Comparison of ENCODE assay signal across 16 mouse cellular contexts in the genomic region with DNA sequence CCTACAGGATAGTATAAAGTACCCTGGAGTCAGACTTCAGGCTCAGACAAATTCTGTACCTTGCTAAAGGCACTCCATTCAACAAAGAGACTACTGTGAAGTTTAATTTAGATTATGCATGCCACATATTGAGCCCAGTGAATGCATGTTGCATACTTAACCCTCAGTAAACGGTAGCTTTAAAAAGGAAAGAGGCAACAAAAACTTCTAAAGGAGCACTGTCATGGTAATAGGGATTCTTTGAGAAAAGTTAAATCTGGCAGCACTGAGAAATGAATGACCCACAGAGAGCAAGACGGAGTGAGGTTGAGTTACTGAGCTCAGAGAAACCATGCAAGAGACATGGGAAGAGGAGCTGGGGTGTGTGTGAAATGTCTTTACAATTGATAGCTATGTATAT. TPM values are rescaled to one million over a fixed set of nuclear protein-coding genes. Genes with fewer than 3 reads are reported as not detected.
DNase-seq lines count a peak whose midpoint lies in the region; ATAC-seq lines count a peak whose summit lies in the region.
"Had no signal": no experiment of that assay in that cellular context is flagged by ENCODE, and none has a peak within 500 bp of the region (broad histone marks: within the 10 kb centered on the region; RNA-seq: fewer than 3 reads in every experiment).

No protein-coding gene starts in this region.

- ATAC-seq in embryonic facial prominence, embryonic 14.5 days (ENCODE audit: low read depth), result no peak
- ATAC-seq in midbrain, embryonic 12.5 days (ENCODE audit: low FRiP score, low read depth), result peak; percentile 85
- no peak for ATAC-seq in midbrain, embryonic 16.5 days
- no peak; the same call in 1 of the 2 replicates for ATAC-seq in hindbrain, embryonic 14.5 days (ENCODE audit: low FRiP score)
- ATAC-seq: inflammation-experienced regulatory T-cells, adult 6 months; liver, embryonic 12.5 days had no signal

- no peaks in the 10 kb centered on the region for H3K36me3 ChIP-seq in embryonic facial prominence, embryonic 14.5 days (ENCODE audit: control insufficient read depth, insufficient read depth, low read length)
- peaks cover 6% of the 10 kb centered on the region; the same call in 1 of the 2 replicates for H3K36me3 ChIP-seq in embryonic facial prominence, embryonic 10.5 days (replicated peaks)
- no peaks in the 10 kb centered on the region for H3K36me3 ChIP-seq in midbrain, embryonic 12.5 days
- H3K36me3 ChIP-seq in midbrain, embryonic 16.5 days (ENCODE audit: control insufficient read depth, insufficient read depth, low read length), result no peaks in the 10 kb centered on the region
- H3K36me3 ChIP-seq in hindbrain, embryonic 14.5 days (replicated peaks; ENCODE audit: control insufficient read depth, insufficient read depth), result no peaks in the 10 kb centered on the region
- H3K36me3 ChIP-seq: heart, embryonic 15.5 days; liver, embryonic 12.5 days had no signal

- H3K9me3 ChIP-seq in embryonic facial prominence, embryonic 14.5 days (ENCODE audit: control insufficient read depth, low read length), result no peaks in the 10 kb centered on the region
- H3K9me3 ChIP-seq in embryonic facial prominence, embryonic 10.5 days, result no peaks in the 10 kb centered on the region
- H3K9me3 ChIP-seq in midbrain, embryonic 12.5 days, result no peaks in the 10 kb centered on the region
- H3K9me3 ChIP-seq in midbrain, embryonic 16.5 days (replicated peaks; ENCODE audit: control insufficient read depth, low read length, poor library complexity, severe bottlenecking), result no peaks in the 10 kb centered on the region
- H3K9me3 ChIP-seq in hindbrain, embryonic 14.5 days (ENCODE audit: control insufficient read depth, low read length), result no peaks in the 10 kb centered on the region
- H3K9me3 ChIP-seq: embryonic facial prominence, embryonic 13.5 days; heart, embryonic 15.5 days; liver, embryonic 12.5 days had no signal

- H3K4me1 ChIP-seq in embryonic facial prominence, embryonic 14.5 days (ENCODE audit: control insufficient read depth, insufficient read depth, low read length), result peaks cover 4% of the 10 kb centered on the region
- H3K4me1 ChIP-seq in embryonic facial prominence, embryonic 10.5 days, result peaks cover 18% of the 10 kb centered on the region
- H3K4me1 ChIP-seq in midbrain, embryonic 12.5 days, result peaks cover 16% of the 10 kb centered on the region
- H3K4me1 ChIP-seq in midbrain, embryonic 16.5 days (ENCODE audit: control insufficient read depth, insufficient read depth, low read length), result peaks cover 4% of the 10 kb centered on the region; the same call in 1 of the 2 replicates
- no peaks in the 10 kb centered on the region for H3K4me1 ChIP-seq in hindbrain, embryonic 14.5 days (replicated peaks; ENCODE audit: control insufficient read depth, insufficient read depth, low read length)
- H3K4me1 ChIP-seq: embryonic facial prominence, embryonic 13.5 days had no signal

- H3K27ac ChIP-seq in embryonic facial prominence, embryonic 14.5 days (replicated peaks; ENCODE audit: low read depth, low read length), result peak overlapping the region; percentile 52
- no peak overlapping the region for H3K27ac ChIP-seq in embryonic facial prominence, embryonic 10.5 days (replicated peaks)
- peak overlapping the region; percentile 15 for H3K27ac ChIP-seq in midbrain, embryonic 12.5 days (replicated peaks)
- H3K27ac ChIP-seq in midbrain, embryonic 16.5 days (ENCODE audit: low read length), result no peak overlapping the region
- peak overlapping the region; percentile 54; the same call in 1 of the 2 replicates for H3K27ac ChIP-seq in hindbrain, embryonic 14.5 days
- H3K27ac ChIP-seq: embryonic facial prominence, embryonic 13.5 days; heart, embryonic 15.5 days; left cerebral cortex, adult 2 months; liver, embryonic 12.5 days; macrophage had no signal

- DNase-seq in embryonic facial prominence, embryonic 14.5 days (ENCODE audit: low spot score), result no peak
- DNase-seq in embryonic facial prominence, embryonic 10.5 days (ENCODE audit: low spot score), result no peak
- DNase-seq in hindbrain, embryonic 14.5 days (ENCODE audit: low spot score), result no peak
- no peak for DNase-seq in adrenal gland, postnatal 4 days (ENCODE audit: low spot score in 2 of 2)
- DNase-seq in cerebellum, postnatal 10 days, result no peak
- no peak for DNase-seq in frontal cortex, postnatal 10 days (ENCODE audit: low spot score in 2 of 2)
- DNase-seq: cerebellum, adult 18-20 months; kidney, postnatal 36 days had no signal

- no peak overlapping the region for H3K4me2 ChIP-seq in embryonic facial prominence, embryonic 14.5 days (ENCODE audit: low read depth, low read length)
- H3K4me2 ChIP-seq in midbrain, embryonic 12.5 days (replicated peaks), result no peak overlapping the region
- H3K4me2 ChIP-seq in midbrain, embryonic 16.5 days (ENCODE audit: low read length), result no peak overlapping the region
- H3K4me2 ChIP-seq in hindbrain, embryonic 14.5 days (replicated peaks), result no peak overlapping the region
- H3K4me2 ChIP-seq: heart, embryonic 15.5 days; liver, embryonic 12.5 days had no signal

- H3K9ac ChIP-seq in embryonic facial prominence, embryonic 14.5 days (ENCODE audit: low read depth, low read length), result no peak overlapping the region
- H3K9ac ChIP-seq in midbrain, embryonic 12.5 days (replicated peaks), result no peak overlapping the region
- H3K9ac ChIP-seq in midbrain, embryonic 16.5 days (ENCODE audit: low read depth, low read length), result no peak overlapping the region
- no peak overlapping the region for H3K9ac ChIP-seq in hindbrain, embryonic 14.5 days
- H3K9ac ChIP-seq: embryonic facial prominence, embryonic 13.5 days; heart, embryonic 15.5 days; liver, embryonic 12.5 days had no signal

- no peak overlapping the region for H3K4me3 ChIP-seq in embryonic facial prominence, embryonic 14.5 days (ENCODE audit: low read depth, low read length)
- H3K4me3 ChIP-seq in embryonic facial prominence, embryonic 10.5 days, result no peak overlapping the region
- H3K4me3 ChIP-seq in midbrain, embryonic 12.5 days, result no peak overlapping the region
- no peak overlapping the region for H3K4me3 ChIP-seq in midbrain, embryonic 16.5 days (ENCODE audit: low read depth, low read length)
- H3K4me3 ChIP-seq in hindbrain, embryonic 14.5 days (replicated peaks; ENCODE audit: low read length), result no peak overlapping the region
- H3K4me3 ChIP-seq: embryonic facial prominence, embryonic 13.5 days; heart, embryonic 15.5 days; left cerebral cortex, adult 2 months; liver, embryonic 12.5 days had no signal

- H3K27me3 ChIP-seq in embryonic facial prominence, embryonic 14.5 days (replicated peaks; ENCODE audit: control insufficient read depth, insufficient read depth, low read length), result no peaks in the 10 kb centered on the region
- H3K27me3 ChIP-seq in embryonic facial prominence, embryonic 10.5 days (replicated peaks; ENCODE audit: low read depth, poor library complexity, severe bottlenecking), result no peaks in the 10 kb centered on the region
- H3K27me3 ChIP-seq in midbrain, embryonic 12.5 days, result no peaks in the 10 kb centered on the region
- no peaks in the 10 kb centered on the region for H3K27me3 ChIP-seq in midbrain, embryonic 16.5 days (ENCODE audit: control insufficient read depth, insufficient read depth, low read depth, low read length)
- no peaks in the 10 kb centered on the region for H3K27me3 ChIP-seq in hindbrain, embryonic 14.5 days (ENCODE audit: control insufficient read depth, insufficient read depth, low read length)
- H3K27me3 ChIP-seq: embryonic facial prominence, embryonic 13.5 days; heart, embryonic 15.5 days; liver, embryonic 12.5 days had no signal

- 21% methylated on average over 2 of the region's 2 CpGs for WGBS in embryonic facial prominence, embryonic 14.5 days
- 15% methylated on average over 2 of the region's 2 CpGs for WGBS in embryonic facial prominence, embryonic 10.5 days
- WGBS in midbrain, embryonic 12.5 days, result 7% methylated on average over 2 of the region's 2 CpGs
- WGBS in midbrain, embryonic 16.5 days, result 4% methylated on average over 2 of the region's 2 CpGs
- WGBS in hindbrain, embryonic 14.5 days, result 5% methylated on average over 2 of the region's 2 CpGs

RNA-seq across cellular contexts. Expression of a gene that starts 29.2 kb away (rescaled TPM):
- polyA plus RNA-seq in embryonic facial prominence, embryonic 14.5 days (2014; fragmentation: Nextera tagmentation; extraction: Ambion mirVana), result 12.4 and 14.4 TPM in 2 replicates
- polyA plus RNA-seq in embryonic facial prominence, embryonic 10.5 days (2016; fragmentation: Nextera tagmentation; extraction: Ambion mirVana), result 28.7 and 29.6 TPM in 2 replicates
- 24.0 and 24.2 TPM in 2 replicates for polyA plus RNA-seq in midbrain, embryonic 12.5 days (2016; fragmentation: Nextera tagmentation; extraction: Ambion mirVana)
- 15.7 and 16.3 TPM in 2 replicates for polyA plus RNA-seq in midbrain, embryonic 16.5 days (2015; fragmentation: Nextera tagmentation; extraction: Ambion mirVana)
- polyA plus RNA-seq in hindbrain, embryonic 14.5 days (2014; fragmentation: Nextera tagmentation; extraction: Ambion mirVana), result 15.0 TPM in 2 replicates
- total RNA-seq in adrenal gland, postnatal 4 days (2021), result 10 to 100 TPM; 18.4 to 26.1 TPM

Comparison
In these comparisons a context has a peak if more than half of its experiments do, and no peak if none do; other contexts are left out.
1. H3K27ac ChIP-seq: peak in embryonic facial prominence, embryonic 14.5 days (single experiment), midbrain, embryonic 12.5 days (single experiment) and hindbrain, embryonic 14.5 days (single experiment); none in embryonic facial prominence, embryonic 10.5 days (single experiment) and midbrain, embryonic 16.5 days (single experiment).